Mouse (Mus musculus) lung, postnatal 0 days (tissue): ENCODE measurements around the gene Tnfrsf12a.

Experiments used
- CTCF ChIP-seq: IDR thresholded peaks from 2 replicates; pipeline ENCODE4 v1.5.1; 2016; ENCODE audit warnings: antibody characterized with exemption, mild to moderate bottlenecking
- EP300 ChIP-seq: IDR thresholded peaks from 2 replicates; pipeline ENCODE4 v1.6.1; 2016; ENCODE audit warnings: antibody characterized with exemption, mild to moderate bottlenecking, control low read depth

DNA sequence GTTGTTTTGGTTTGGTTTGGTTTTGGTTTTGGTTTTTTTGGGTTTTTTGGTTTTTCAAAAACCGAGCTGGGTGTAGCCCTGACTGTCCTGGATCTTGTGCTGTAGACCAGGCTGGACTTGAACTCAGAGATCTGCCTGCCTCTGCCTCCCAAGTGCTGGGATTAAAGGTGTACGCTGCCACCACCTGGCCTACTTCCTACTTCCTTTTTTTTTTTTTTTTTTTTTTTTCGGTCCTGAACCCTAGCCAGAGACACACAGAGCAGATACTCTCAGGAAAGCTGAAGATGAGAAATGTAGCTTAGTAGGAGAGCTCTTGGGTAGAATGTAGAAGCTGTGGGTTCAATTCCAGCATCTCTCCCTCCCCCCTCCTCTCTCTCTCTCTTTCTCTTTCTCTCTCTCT, 18.8 kb downstream of the Tnfrsf12a start:
- no peak for TF ChIP-seq CTCF
- no peak for TF ChIP-seq EP300
